Mouse (Mus musculus) midbrain, embryonic 11.5 days (tissue): Measurements from ENCODE around the gene R3hdm2. TPM values are rescaled to one million over a fixed set of nuclear protein-coding genes. Genes with fewer than 3 reads are reported as not detected.

Experiments
- ATAC-seq: fragments of 200-750 bp; cut with Nextera tagmentation; 2 replicates; pipeline ENCODE4 v1.8.0; 2017; ENCODE audit warnings: moderate TSS enrichment, moderate library complexity; ENCODE audit not compliant: low FRiP score
- DNase-seq: peaks from one replicate; pipeline ENCODE4 v3.0.0; 2015; ENCODE audit warnings: low spot score; ENCODE audit errors: missing footprints
- H3K27ac ChIP-seq: fragments of 300-500 bp; sonication (generic); 2 replicates; pipeline ENCODE4 v1.5.1; 2014; ENCODE audit warnings: low read depth, low read length
- H3K27me3 ChIP-seq: fragments of 300-500 bp; sonication (generic); 2 replicates; pipeline ENCODE4 v1.6.1; 2014; ENCODE audit warnings: mild to moderate bottlenecking, low read length, moderate library complexity, mixed read lengths; ENCODE audit not compliant: control insufficient read depth, insufficient read depth
- H3K36me3 ChIP-seq: fragments of 300-500 bp; sonication (generic); 2 replicates; pipeline ENCODE4 v1.6.1; 2014; ENCODE audit warnings: mild to moderate bottlenecking, low read length, moderate library complexity, mixed read lengths; ENCODE audit not compliant: control insufficient read depth, insufficient read depth
- H3K4me1 ChIP-seq: fragments of 300-500 bp; sonication (generic); 2 replicates; pipeline ENCODE4 v1.6.1; 2014; ENCODE audit warnings: low read length; ENCODE audit not compliant: control insufficient read depth, insufficient read depth
- H3K4me2 ChIP-seq: fragments of 300-500 bp; sonication (generic); 2 replicates; pipeline ENCODE4 v1.6.1; 2014; ENCODE audit warnings: mild to moderate bottlenecking, moderate library complexity
- H3K4me3 ChIP-seq: fragments of 300-500 bp; sonication (generic); 2 replicates; pipeline ENCODE4 v1.5.1; 2014; ENCODE audit warnings: low read depth, low read length
- H3K9ac ChIP-seq: fragments of 300-500 bp; sonication (generic); 2 replicates; pipeline ENCODE4 v1.6.1; 2014; ENCODE audit warnings: low read length
- H3K9me3 ChIP-seq: fragments of 300-500 bp; sonication (generic); 2 replicates; pipeline ENCODE4 v1.6.1; 2016; ENCODE audit warnings: low read length; ENCODE audit not compliant: control insufficient read depth
- WGBS: fragments of 180-500 bp; shearing (Covaris S2); extraction: QIAGEN DNeasy Blood & Tissue Kit; methylation state at CpG from one replicate; pipeline ENCODE4 v1.1.7; 2014; 5-methylcytosine and 5-hydroxymethylcytosine counted together
- polyA plus RNA-seq: library from polyadenylated mRNA; unstranded; fragments of >200 nt; fragmentation: Nextera tagmentation; extraction: Ambion mirVana; gene quantifications from 2 replicates; pipeline ENCODE4 v1.2.1, GENCODE M21; 2014

Gene R3hdm2
- polyA plus RNA-seq = 27.0 and 27.7 TPM in 2 replicates

DNA sequence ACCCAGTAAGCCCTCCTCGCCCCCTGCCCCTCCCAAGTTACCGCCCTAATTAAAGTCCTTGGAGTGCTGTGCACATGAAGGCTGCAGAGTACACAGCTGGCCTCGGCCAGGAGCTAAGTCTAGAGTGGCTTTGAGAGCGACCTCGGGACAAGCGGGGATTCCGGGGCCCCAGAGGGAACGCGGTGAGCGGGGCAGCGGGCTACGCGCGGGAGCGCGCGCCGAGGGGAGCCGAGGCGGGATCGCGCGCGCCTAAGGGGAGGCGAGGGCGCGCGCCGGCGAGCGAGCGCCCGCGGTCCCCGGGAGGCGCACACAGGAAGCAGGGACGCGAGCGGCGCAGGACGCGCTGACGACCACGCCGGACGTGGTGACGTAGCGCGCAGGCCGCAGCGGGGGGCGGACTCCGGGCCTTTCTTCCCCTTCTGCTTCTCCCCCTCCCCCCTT lies at the start of gene R3hdm2:
TSS of gene R3hdm2 (plus strand) at position 77 of the 441 bp plus-strand sequence.
- DNase-seq (peak; percentile 100), ATAC-seq (peak; percentile 96)
- H3K4me1 ChIP-seq = peaks cover 8% of the 10 kb centered on the region
- peak within 1 kb of the TSS; percentile 86 for H3K9ac ChIP-seq
- no peaks in the 10 kb centered on the region for H3K9me3 ChIP-seq
- H3K27ac ChIP-seq = peak within 1 kb of the TSS; percentile 79
- under 1% methylated on average over 51 of the region's 53 CpGs for WGBS
- peak within 1 kb of the TSS; percentile 61 for H3K4me3 ChIP-seq
- H3K4me2 ChIP-seq = peak within 1 kb of the TSS; percentile 56
- no peaks in the 10 kb centered on the region for H3K27me3 ChIP-seq
- no peaks in the 10 kb centered on the region for H3K36me3 ChIP-seq

DNA sequence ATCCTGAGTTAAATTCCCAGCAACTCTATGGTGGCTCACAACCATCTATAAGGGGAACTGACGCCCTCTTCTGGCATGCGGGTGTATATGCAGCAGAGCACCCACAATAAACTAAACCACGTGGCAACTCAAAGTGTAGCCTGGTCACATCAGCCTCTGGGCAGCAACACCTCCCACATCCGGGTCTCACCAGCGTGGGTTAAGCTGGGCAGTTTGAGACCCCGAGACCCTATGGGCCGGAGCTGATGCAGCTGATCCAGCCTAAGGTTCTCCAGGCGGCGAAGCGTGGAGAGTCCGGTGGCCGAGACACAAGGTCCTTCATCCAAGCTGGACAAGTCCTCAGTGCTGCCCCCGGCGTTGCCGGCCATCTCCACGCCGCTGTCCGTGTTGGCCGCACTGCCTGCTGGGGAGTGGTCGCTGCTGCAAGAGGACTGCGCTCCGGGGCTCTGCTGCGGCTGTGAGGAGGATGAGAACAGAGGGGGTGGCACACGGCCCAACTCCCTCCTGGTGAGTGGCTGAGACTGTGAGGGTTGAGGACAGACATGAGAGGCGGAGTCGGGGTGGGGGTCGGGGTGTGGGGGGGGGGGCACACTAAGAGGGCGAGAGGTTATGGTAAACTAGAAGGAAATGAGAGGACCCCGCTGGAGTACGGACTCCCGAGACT lies 47.8 kb upstream of the R3hdm2 start:
- peak overlapping the region; percentile 39 for H3K4me2 ChIP-seq
- peak; percentile 87 for DNase-seq
- H3K9ac ChIP-seq = no peak overlapping the region; the same call in 1 of the 2 replicates
- H3K9me3 ChIP-seq = no peaks in the 10 kb centered on the region
- H3K27me3 ChIP-seq = peaks cover 20% of the 10 kb centered on the region
- no peak overlapping the region for H3K27ac ChIP-seq
- H3K4me3 ChIP-seq = peak overlapping the region; percentile 15; the same call in 1 of the 2 replicates
- ATAC-seq = peak; percentile 57
- 0 out of 2 replicates have a peak, but pooled peaks cover 2% of the 10 kb centered on the region for H3K4me1 ChIP-seq
- 27% methylated on average over 30 of the region's 31 CpGs for WGBS
- H3K36me3 ChIP-seq = no peaks in the 10 kb centered on the region; the same call in 1 of the 2 replicates

DNA sequence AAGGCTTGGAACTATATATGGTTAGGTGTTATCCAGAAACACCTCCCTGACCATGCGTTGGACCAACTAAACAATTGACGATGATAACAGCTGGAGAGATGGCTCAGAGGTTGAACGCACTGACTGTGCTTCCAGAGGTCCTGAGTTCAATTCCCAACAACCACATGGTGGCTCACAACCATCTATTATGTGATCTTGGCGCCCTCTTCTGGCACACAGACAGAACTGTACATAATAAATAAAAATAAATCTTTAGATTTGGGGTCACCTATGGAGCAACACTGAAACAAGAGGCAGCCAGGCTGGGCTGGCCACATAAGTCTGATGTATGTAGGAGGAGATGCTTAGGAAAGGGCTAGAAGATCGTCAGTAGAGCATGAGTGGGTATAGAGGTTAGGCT lies 47.0 kb upstream of the R3hdm2 start:
- no peak overlapping the region for H3K4me3 ChIP-seq

DNA sequence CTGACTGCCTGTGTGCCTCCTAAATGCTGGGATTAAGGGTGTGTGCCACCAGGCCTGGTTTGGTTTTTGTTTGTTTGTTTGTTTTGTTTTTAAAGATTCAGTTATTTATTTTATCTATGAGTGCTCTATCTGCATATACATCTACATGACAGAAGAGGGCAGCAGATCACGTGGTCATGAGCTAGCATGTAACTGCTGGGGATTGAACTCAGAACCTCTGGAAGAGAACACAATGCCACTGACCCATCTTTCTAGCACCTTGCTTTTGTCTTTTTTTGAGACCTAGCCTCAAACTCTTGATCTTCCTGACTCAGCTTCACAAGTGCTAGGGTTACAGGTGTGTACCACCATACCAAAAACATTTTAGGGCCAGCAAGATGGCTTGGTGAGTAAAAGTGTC lies 44.9 kb upstream of the R3hdm2 start:
- Histone ChIP-seq H3K4me3 (no peak overlapping the region), H3K27me3 (no peaks in the 10 kb centered on the region), H3K4me1 (peaks cover 8% of the 10 kb centered on the region), H3K27ac (no peak overlapping the region), H3K9me3 (no peaks in the 10 kb centered on the region), H3K36me3 (no peaks in the 10 kb centered on the region; the same call in 1 of the 2 replicates), H3K9ac (no peak overlapping the region), H3K4me2 (no peak overlapping the region)
- WGBS = 63% methylated on average over 1 of the region's 1 CpGs
- ATAC-seq (no peak), DNase-seq (peak; percentile 65)

More for the DNA sequence above, 47.0 kb upstream of the R3hdm2 start:
- Histone ChIP-seq H3K4me2 (no peak overlapping the region), H3K9ac (no peak overlapping the region), H3K9me3 (no peaks in the 10 kb centered on the region), H3K27me3 (peaks cover 12% of the 10 kb centered on the region), H3K36me3 (no peaks in the 10 kb centered on the region; the same call in 1 of the 2 replicates), H3K4me1 (0 out of 2 replicates have a peak, but pooled peaks cover 2% of the 10 kb centered on the region), H3K27ac (no peak overlapping the region)
- no peak for ATAC-seq
- WGBS = 69% methylated on average over 5 of the region's 5 CpGs
- DNase-seq = peak; percentile 85

DNA sequence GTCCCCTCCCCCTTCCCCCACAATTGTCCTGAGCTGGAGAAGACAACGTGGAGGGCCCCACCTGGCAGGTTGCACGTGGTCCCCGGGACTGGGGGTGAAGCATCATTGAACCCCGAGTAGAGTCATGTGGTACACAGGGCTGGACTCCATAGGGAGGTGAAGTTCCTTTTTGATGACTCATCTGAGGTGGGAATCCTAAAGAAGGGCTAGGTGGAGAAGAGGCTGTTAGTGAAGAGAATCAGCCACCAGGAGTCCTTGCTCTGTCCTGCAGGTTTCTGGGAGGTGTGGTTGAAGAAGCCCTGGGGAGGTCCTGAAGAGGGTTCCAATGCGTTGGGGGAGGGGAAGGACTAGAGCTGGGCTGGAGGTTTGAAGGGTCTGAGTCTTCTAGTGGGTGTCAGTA lies 43.2 kb upstream of the R3hdm2 start:
- no peaks in the 10 kb centered on the region; the same call in 1 of the 2 replicates for H3K27me3 ChIP-seq
- 76% methylated on average over 5 of the region's 5 CpGs for WGBS

DNA sequence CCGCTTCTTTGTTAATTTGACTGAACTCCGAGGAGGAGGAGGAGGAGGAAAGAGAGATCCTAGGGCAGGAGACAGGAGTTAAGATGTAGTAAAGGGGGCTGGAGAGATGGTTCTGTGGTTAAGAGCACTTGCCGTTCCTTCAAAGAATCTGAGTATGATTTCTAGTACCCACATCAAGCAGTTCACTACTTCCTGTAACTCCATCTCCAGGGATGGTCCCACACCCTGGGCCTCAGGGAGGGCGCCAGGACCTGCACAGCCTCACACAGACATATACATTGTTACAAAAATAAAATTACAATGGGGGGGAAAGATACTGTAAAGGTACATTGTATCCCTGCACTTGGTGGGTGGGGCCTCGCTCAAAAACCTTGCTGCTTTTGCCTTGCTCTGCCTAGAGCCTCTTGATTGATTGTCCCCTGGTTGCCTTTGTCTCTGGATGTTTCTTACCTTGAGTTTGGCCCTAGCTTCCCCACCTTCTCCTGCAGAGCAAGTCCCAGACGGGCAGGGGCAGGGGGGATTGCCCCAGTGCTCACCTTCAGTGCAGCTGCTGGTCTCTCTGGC lies 42.5 kb upstream of the R3hdm2 start:
- Histone ChIP-seq H3K4me1 (peaks cover 27% of the 10 kb centered on the region), H3K36me3 (no peaks in the 10 kb centered on the region), H3K27me3 (no peaks in the 10 kb centered on the region; the same call in 1 of the 2 replicates), H3K9me3 (no peaks in the 10 kb centered on the region), H3K27ac (no peak overlapping the region), H3K9ac (no peak overlapping the region), H3K4me3 (no peak overlapping the region), H3K4me2 (no peak overlapping the region)
- ATAC-seq = no peak
- peak; percentile 70 for DNase-seq
- 84% methylated on average over 6 of the region's 6 CpGs for WGBS

More for the DNA sequence above, 43.2 kb upstream of the R3hdm2 start:
- Histone ChIP-seq H3K4me2 (no peak overlapping the region), H3K27ac (no peak overlapping the region), H3K4me1 (peaks cover 23% of the 10 kb centered on the region), H3K36me3 (no peaks in the 10 kb centered on the region), H3K9me3 (no peaks in the 10 kb centered on the region), H3K9ac (no peak overlapping the region), H3K4me3 (no peak overlapping the region)
- ATAC-seq (no peak), DNase-seq (peak; percentile 59)

DNA sequence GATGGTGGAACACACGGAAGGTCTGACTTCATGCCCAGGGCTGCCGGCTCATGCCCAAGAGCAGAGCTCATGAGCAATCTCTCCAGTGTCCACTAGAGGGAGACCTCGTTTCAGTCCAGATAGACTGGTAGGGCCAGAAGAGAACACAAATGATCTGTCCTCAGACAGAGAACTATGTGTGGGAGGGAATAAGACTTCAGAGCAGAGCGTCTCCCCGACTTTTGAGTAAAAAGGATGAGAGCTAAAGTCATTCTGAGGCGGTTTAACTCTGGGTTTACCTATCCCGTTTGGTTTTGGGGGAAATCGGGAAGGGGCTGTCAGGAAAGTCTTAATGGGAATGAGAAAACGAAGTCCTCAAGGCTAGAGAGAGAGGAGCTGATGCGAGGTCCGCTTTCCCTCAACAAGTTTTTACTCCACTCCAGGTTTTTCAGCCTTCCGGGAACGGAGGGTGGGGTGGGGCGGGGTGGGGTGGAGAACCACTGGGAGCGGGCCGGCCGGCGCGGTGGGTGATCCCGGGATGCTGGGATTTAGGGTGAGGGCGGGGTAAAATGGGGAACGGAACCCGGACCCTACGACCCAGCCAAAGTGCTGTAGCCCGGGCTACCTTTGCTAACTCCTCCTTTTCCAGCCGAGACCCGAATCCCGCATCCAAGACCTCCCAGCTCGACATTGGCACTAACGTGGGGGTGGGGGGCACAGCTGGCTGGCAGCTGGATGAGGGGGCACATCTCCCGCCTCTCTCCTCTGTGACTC lies 41.0 kb upstream of the R3hdm2 start:
- H3K4me2 ChIP-seq = peak overlapping the region; percentile 85
- peaks cover 27% of the 10 kb centered on the region for H3K4me1 ChIP-seq
- no peaks in the 10 kb centered on the region; the same call in 1 of the 2 replicates for H3K27me3 ChIP-seq
- peak; percentile 98 for DNase-seq
- under 1% methylated on average over 30 of the region's 31 CpGs for WGBS
- H3K4me3 ChIP-seq = peak overlapping the region; percentile 39
- no peaks in the 10 kb centered on the region for H3K9me3 ChIP-seq
- no peaks in the 10 kb centered on the region for H3K36me3 ChIP-seq
- peak overlapping the region; percentile 67 for H3K27ac ChIP-seq
- ATAC-seq = peak; percentile 63
- peak overlapping the region; percentile 43 for H3K9ac ChIP-seq

DNA sequence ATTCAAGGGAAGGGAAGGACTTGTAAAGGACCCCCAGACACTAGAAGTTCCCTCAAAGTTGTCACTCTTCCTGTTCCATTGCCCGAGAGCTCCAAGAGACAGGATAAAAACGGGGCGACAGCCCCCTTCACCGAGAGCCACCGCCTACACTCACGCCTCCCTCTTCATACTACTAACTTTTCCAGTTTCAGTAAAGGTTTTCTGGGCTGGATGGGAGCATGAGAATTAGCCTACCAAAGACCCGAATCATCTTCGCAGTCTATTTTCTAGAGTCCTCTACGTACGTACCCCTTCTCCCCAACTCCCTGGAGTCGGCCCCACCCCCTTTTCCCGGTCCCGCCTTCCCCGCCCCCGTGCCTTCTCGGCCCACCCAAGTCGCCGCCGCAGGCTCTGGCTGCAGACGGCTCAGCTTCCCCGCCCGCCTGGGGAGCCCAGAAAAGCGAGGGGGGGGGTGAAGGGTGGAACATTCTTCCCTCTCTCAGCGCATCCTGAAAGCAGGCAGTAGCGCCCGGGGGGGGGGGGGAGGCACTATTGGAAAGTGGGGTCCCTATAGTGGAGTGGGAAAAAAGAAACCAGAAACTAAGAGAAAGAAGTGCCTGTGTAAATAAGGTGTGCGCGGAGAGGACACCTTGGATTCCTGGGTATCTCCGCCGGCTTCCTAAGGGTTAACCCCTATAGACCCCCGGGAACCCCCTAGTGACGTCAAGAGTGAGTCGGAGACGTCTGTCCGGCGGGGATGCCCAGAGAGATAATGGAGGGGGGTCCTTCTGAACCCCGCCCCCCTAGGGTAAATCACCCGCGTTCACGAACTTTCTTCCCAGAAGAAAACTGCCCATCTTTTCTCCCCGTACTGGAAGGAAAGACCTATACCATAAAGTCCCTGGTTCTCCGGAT lies 40.2 kb upstream of the R3hdm2 start:
- H3K4me2 ChIP-seq = peak overlapping the region; percentile 85
- H3K9ac ChIP-seq = peak overlapping the region; percentile 43
- peak overlapping the region; percentile 39 for H3K4me3 ChIP-seq
- no peaks in the 10 kb centered on the region; the same call in 1 of the 2 replicates for H3K27me3 ChIP-seq
- peak overlapping the region; percentile 67 for H3K27ac ChIP-seq
- peak; percentile 53 for ATAC-seq
- no peaks in the 10 kb centered on the region for H3K9me3 ChIP-seq
- 0% methylated on average over 40 of the region's 42 CpGs for WGBS
- peak; percentile 97 for DNase-seq
- no peaks in the 10 kb centered on the region for H3K36me3 ChIP-seq
- H3K4me1 ChIP-seq = peaks cover 27% of the 10 kb centered on the region
